Comparison of ENCODE assay signal across 8 mouse cellular contexts in the genomic region with DNA sequence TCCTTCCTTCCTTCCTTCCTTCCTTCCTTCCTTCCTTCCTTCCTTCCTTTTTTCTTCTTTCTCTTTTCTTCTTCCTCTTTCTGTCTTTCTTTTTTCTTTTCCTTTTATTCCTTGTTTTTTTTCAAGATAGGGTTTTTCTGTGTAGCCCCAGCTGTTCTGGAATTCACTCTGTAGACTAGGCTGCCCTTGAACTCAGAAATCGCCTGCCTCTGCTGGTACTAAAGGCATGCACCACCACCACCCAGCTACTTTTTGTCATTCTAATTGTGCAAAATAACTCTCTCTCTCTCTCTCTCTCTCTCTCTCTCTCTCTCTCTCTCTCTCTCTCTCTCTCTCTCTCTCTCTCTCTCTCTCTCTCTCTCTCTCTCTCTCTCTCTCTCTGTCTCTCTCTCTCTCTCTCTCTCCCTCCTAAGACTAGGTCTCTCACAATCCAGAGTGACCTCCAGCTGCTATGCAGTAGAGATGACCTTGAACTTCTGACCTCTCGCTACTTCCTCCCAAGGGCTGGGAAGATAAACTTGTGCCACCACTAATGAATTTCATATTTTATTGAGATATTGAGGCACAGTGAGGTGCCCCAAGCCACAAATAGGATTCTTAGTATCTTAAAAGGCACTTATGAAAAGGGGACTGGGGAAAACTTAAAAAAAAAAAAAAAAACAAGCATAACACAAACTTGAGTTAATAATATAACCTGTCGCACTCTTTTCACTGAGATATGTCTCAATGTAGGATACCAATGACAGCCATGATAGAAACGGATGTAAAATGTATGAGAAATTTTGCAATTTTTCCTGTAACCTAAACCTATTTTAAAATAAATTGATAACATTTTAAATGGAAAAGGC. TPM values are rescaled to one million over a fixed set of nuclear protein-coding genes. Genes with fewer than 3 reads are reported as not detected.
DNase-seq lines count a peak whose midpoint lies in the region; ATAC-seq and TF ChIP-seq lines count a peak whose summit lies in the region.

No protein-coding gene starts in this region.

- H3K36me3 ChIP-seq in heart, embryonic 13.5 days = no peaks in the 10 kb centered on the region
- H3K36me3 ChIP-seq in ES-E14 (ENCODE audit: control insufficient read depth, insufficient read depth, low read length, poor library complexity, severe bottlenecking) = no peaks in the 10 kb centered on the region; the same call in 1 of the 2 replicates
- H3K36me3 ChIP-seq in hindbrain, embryonic 13.5 days = no peaks in the 10 kb centered on the region
- H3K36me3 ChIP-seq in midbrain, embryonic 15.5 days (replicated peaks) = no peaks in the 10 kb centered on the region

- peak overlapping the region; percentile 89 for H3K9ac ChIP-seq in heart, embryonic 13.5 days
- H3K9ac ChIP-seq in ES-E14 (ENCODE audit: insufficient read depth, low read depth, low read length, poor library complexity, severe bottlenecking) = no peak overlapping the region
- no peak overlapping the region for H3K9ac ChIP-seq in hindbrain, embryonic 13.5 days
- no peak overlapping the region for H3K9ac ChIP-seq in midbrain, embryonic 15.5 days

- no peak for DNase-seq in heart, adult 18-20 months
- peak; percentile 55 for DNase-seq in ES-E14 (ENCODE audit: low read depth, low spot score)
- DNase-seq in layer of hippocampus, adult 8-10 months (ENCODE audit: low spot score in 2 of 2) = no peak
- no peak for DNase-seq in ovary, postnatal 10 days (ENCODE audit: low spot score)

- peak overlapping the region; percentile 85 for H3K4me3 ChIP-seq in heart, embryonic 13.5 days
- peak overlapping the region in 1 of 2 experiments; percentile 41; a peak in 1 of 4 replicates for H3K4me3 ChIP-seq in ES-E14 (ENCODE audit: insufficient read depth in 1 of 2, low read depth in 1 of 2, low read length in 2 of 2, poor library complexity in 1 of 2, severe bottlenecking in 1 of 2)
- H3K4me3 ChIP-seq in hindbrain, embryonic 13.5 days = peak overlapping the region; percentile 72; the same call in 1 of the 2 replicates
- peak overlapping the region; percentile 58 for H3K4me3 ChIP-seq in midbrain, embryonic 15.5 days

- no peak for ATAC-seq in heart, embryonic 13.5 days (ENCODE audit: extremely low read depth, insufficient number of reproducible peaks, low FRiP score, low TSS enrichment)
- no peak for ATAC-seq in hindbrain, embryonic 13.5 days (ENCODE audit: low FRiP score)
- ATAC-seq in midbrain, embryonic 15.5 days (replicated peaks) = no peak
- no peak for ATAC-seq in granulocyte monocyte progenitor cell, adult 5-6 weeks (replicated peaks; ENCODE audit: poor library complexity, severe bottlenecking)

- 54% methylated on average over 4 of the region's 4 CpGs for WGBS in heart, embryonic 13.5 days
- 65% methylated on average over 4 of the region's 4 CpGs for WGBS in hindbrain, embryonic 13.5 days
- WGBS in midbrain, embryonic 15.5 days = 67% methylated on average over 4 of the region's 4 CpGs

- no peaks in the 10 kb centered on the region for H3K9me3 ChIP-seq in heart, embryonic 13.5 days
- H3K9me3 ChIP-seq in ES-E14 (ENCODE audit: control insufficient read depth, insufficient read depth, low read depth, low read length) = no peaks in the 10 kb centered on the region
- no peaks in the 10 kb centered on the region for H3K9me3 ChIP-seq in hindbrain, embryonic 13.5 days
- no peaks in the 10 kb centered on the region for H3K9me3 ChIP-seq in midbrain, embryonic 15.5 days

- H3K27me3 ChIP-seq in heart, embryonic 13.5 days (replicated peaks) = no peaks in the 10 kb centered on the region
- no peaks in the 10 kb centered on the region for H3K27me3 ChIP-seq in hindbrain, embryonic 13.5 days
- no peaks in the 10 kb centered on the region for H3K27me3 ChIP-seq in midbrain, embryonic 15.5 days (replicated peaks)

- in situ Hi-C loops in ES-E14 (cut with MboI; ENCODE audit: low sequenced_read_pairs in 2 of 2, unreplicated experiment in 2 of 2) = no loop called here

- peaks cover 36% of the 10 kb centered on the region for H3K4me1 ChIP-seq in heart, embryonic 13.5 days
- peaks cover 8 to 12% of the 10 kb centered on the region in 2 experiments for H3K4me1 ChIP-seq in ES-E14 (ENCODE audit: control insufficient read depth in 2 of 2, insufficient read depth in 2 of 2, low read length in 2 of 2, poor library complexity in 1 of 2)
- peaks cover 18% of the 10 kb centered on the region for H3K4me1 ChIP-seq in hindbrain, embryonic 13.5 days (replicated peaks)
- H3K4me1 ChIP-seq in midbrain, embryonic 15.5 days = peaks cover 16% of the 10 kb centered on the region

- peak overlapping the region; percentile 74 for H3K4me2 ChIP-seq in heart, embryonic 13.5 days
- peak overlapping the region; percentile 66 for H3K4me2 ChIP-seq in hindbrain, embryonic 13.5 days
- peak overlapping the region; percentile 62; the same call in 1 of the 2 replicates for H3K4me2 ChIP-seq in midbrain, embryonic 15.5 days

- H3K27ac ChIP-seq in heart, embryonic 13.5 days (replicated peaks) = peak overlapping the region; percentile 90
- peak overlapping the region; percentile 98; the same call in 1 of the 2 replicates for H3K27ac ChIP-seq in ES-E14 (ENCODE audit: insufficient read depth, low read depth, low read length, poor library complexity, severe bottlenecking)
- H3K27ac ChIP-seq in hindbrain, embryonic 13.5 days = no peak overlapping the region
- H3K27ac ChIP-seq in midbrain, embryonic 15.5 days = no peak overlapping the region

TF ChIP-seq in ES-E14, 5 proteins besides CTCF, POLR2A, EP300 and RAD21:
- TF ChIP-seq CHD2 (IDR thresholded peaks at IDR 0.05; ENCODE audit: low read depth, low read length) (0 out of 2 replicates have a peak, but pooled peaks have one; percentile 38), ZNF384 (IDR thresholded peaks at IDR 0.05; ENCODE audit: low read depth, low read length) (peak; percentile 78), MAFK (IDR thresholded peaks at IDR 0.05; ENCODE audit: insufficient read depth, low read depth, low read length) (no peak)

RNA-seq across cellular contexts. Expression of a gene that starts 7.4 kb away (rescaled TPM):
- 139 and 155 TPM in 2 replicates for polyA plus RNA-seq in heart, embryonic 13.5 days (2015; fragmentation: Nextera tagmentation; extraction: Ambion mirVana)
- total RNA-seq in heart, adult 18-20 months (2021) = 10 to 100 TPM; 52.2 to 53.5 TPM
- total RNA-seq in ES-E14 (2012; rRNA removed) = 57.2 and 91.2 TPM in 2 replicates
- 113 and 119 TPM in 2 replicates for polyA plus RNA-seq in hindbrain, embryonic 13.5 days (2015; fragmentation: Nextera tagmentation; extraction: Ambion mirVana)
- polyA plus RNA-seq in midbrain, embryonic 15.5 days (2015; fragmentation: Nextera tagmentation; extraction: Ambion mirVana) = 99.3 and 102 TPM in 2 replicates
- 214 and 275 TPM in 2 replicates for total RNA-seq in granulocyte monocyte progenitor cell, adult 5-6 weeks (2014; fragmentation: Nextera tagmentation)
- total RNA-seq in granulocyte monocyte progenitor cell, adult 5-6 weeks (2017) = 240 and 246 TPM in 2 replicates
- 10 to 100 TPM; 40.5 to 52.6 (median 45.3) TPM for total RNA-seq in layer of hippocampus, adult 8-10 months (2022)

RNA-seq across cellular contexts. Expression of a gene that starts 7.6 kb away (rescaled TPM):
- 36.4 and 38.9 TPM in 2 replicates for polyA plus RNA-seq in heart, embryonic 13.5 days (2015; fragmentation: Nextera tagmentation; extraction: Ambion mirVana)
- 10 to 100 TPM; 15.5 to 18.5 TPM for total RNA-seq in heart, adult 18-20 months (2021)
- total RNA-seq in ES-E14 (2012; rRNA removed) = 99.6 and 164 TPM in 2 replicates
- polyA plus RNA-seq in hindbrain, embryonic 13.5 days (2015; fragmentation: Nextera tagmentation; extraction: Ambion mirVana) = 29.8 and 30.1 TPM in 2 replicates
- polyA plus RNA-seq in midbrain, embryonic 15.5 days (2015; fragmentation: Nextera tagmentation; extraction: Ambion mirVana) = 26.8 and 30.0 TPM in 2 replicates
- total RNA-seq in granulocyte monocyte progenitor cell, adult 5-6 weeks (2014; fragmentation: Nextera tagmentation) = 73.5 and 89.1 TPM in 2 replicates
- 104 and 107 TPM in 2 replicates for total RNA-seq in granulocyte monocyte progenitor cell, adult 5-6 weeks (2017)
- total RNA-seq in layer of hippocampus, adult 8-10 months (2022) = 10 to 100 TPM; 37.8 to 44.7 (median 42.7) TPM

RNA-seq across cellular contexts. Expression of a gene that starts 57.3 kb away (rescaled TPM):
- 43.4 and 50.9 TPM in 2 replicates for polyA plus RNA-seq in heart, embryonic 13.5 days (2015; fragmentation: Nextera tagmentation; extraction: Ambion mirVana)
- total RNA-seq in heart, adult 18-20 months (2021) = 10 to 100 TPM; 13.7 to 20.1 TPM
- total RNA-seq in ES-E14 (2012; rRNA removed) = 47.9 and 69.2 TPM in 2 replicates
- polyA plus RNA-seq in hindbrain, embryonic 13.5 days (2015; fragmentation: Nextera tagmentation; extraction: Ambion mirVana) = 60.4 and 60.8 TPM in 2 replicates
- 51.8 and 57.6 TPM in 2 replicates for polyA plus RNA-seq in midbrain, embryonic 15.5 days (2015; fragmentation: Nextera tagmentation; extraction: Ambion mirVana)
- 90.4 and 111 TPM in 2 replicates for total RNA-seq in granulocyte monocyte progenitor cell, adult 5-6 weeks (2014; fragmentation: Nextera tagmentation)
- 93.8 and 132 TPM in 2 replicates for total RNA-seq in granulocyte monocyte progenitor cell, adult 5-6 weeks (2017)
- total RNA-seq in layer of hippocampus, adult 8-10 months (2022) = 10 to 100 TPM; 28.5 to 53.0 (median 44.8) TPM

RNA-seq across cellular contexts. Expression of a gene that starts 58.0 kb away (rescaled TPM):
- polyA plus RNA-seq in heart, embryonic 13.5 days (2015; fragmentation: Nextera tagmentation; extraction: Ambion mirVana) = 79.8 and 86.3 TPM in 2 replicates
- total RNA-seq in heart, adult 18-20 months (2021) = 10 to 100 TPM; 64.8 to 73.0 TPM
- 35.7 and 45.4 TPM in 2 replicates for total RNA-seq in ES-E14 (2012; rRNA removed)
- 48.7 and 53.1 TPM in 2 replicates for polyA plus RNA-seq in hindbrain, embryonic 13.5 days (2015; fragmentation: Nextera tagmentation; extraction: Ambion mirVana)
- 38.7 and 38.8 TPM in 2 replicates for polyA plus RNA-seq in midbrain, embryonic 15.5 days (2015; fragmentation: Nextera tagmentation; extraction: Ambion mirVana)
- total RNA-seq in granulocyte monocyte progenitor cell, adult 5-6 weeks (2014; fragmentation: Nextera tagmentation) = 96.1 and 107 TPM in 2 replicates
- 151 and 157 TPM in 2 replicates for total RNA-seq in granulocyte monocyte progenitor cell, adult 5-6 weeks (2017)
- 100 to 1,000 TPM in 2 of 4 experiments, 10 to 100 TPM in 2; 88.9 to 122 (median 103) TPM for total RNA-seq in layer of hippocampus, adult 8-10 months (2022)

Comparison
In these comparisons a context has a peak if more than half of its experiments do, and no peak if none do; other contexts are left out.
1. H3K27ac ChIP-seq: peak in heart, embryonic 13.5 days (single experiment) and ES-E14 (single experiment); none in hindbrain, embryonic 13.5 days (single experiment) and midbrain, embryonic 15.5 days (single experiment).
2. Peak in every context shown above with its lines, with median percentiles within 50 percentile points of each other: H3K4me2 ChIP-seq.